Mouse (Mus musculus) kidney, adult 2 months (tissue): ENCODE measurements around the gene Lrrc32. TPM values are rescaled to one million over a fixed set of nuclear protein-coding genes. Genes with fewer than 3 reads are reported as not detected.

Experiments
- DNase-seq: peaks from one replicate; pipeline ENCODE4 v3.0.0; 2021
- H3K27ac ChIP-seq: fragments of 200-500 bp; 2 replicates; pipeline ENCODE4 v1.5.1; 2012; ENCODE audit warnings: low read depth, low read length, control low read depth, inconsistent platforms; ENCODE audit not compliant: insufficient read depth
- H3K27me3 ChIP-seq: fragments of 200-500 bp; replicated peaks from 2 replicates; pipeline ENCODE4 v1.6.1; 2012; ENCODE audit warnings: mild to moderate bottlenecking, moderate library complexity, low read length, inconsistent platforms; ENCODE audit not compliant: control insufficient read depth, insufficient read depth
- H3K36me3 ChIP-seq: fragments of 200-500 bp; 2 replicates; pipeline ENCODE4 v1.6.1; 2012; ENCODE audit warnings: mild to moderate bottlenecking, moderate library complexity, low read length, inconsistent platforms; ENCODE audit not compliant: control insufficient read depth, insufficient read depth
- H3K4me1 ChIP-seq: fragments of 200-500 bp; 2 replicates; pipeline ENCODE4 v1.6.1; 2011; ENCODE audit warnings: low read length; ENCODE audit not compliant: control insufficient read depth, insufficient read depth
- H3K4me3 ChIP-seq: fragments of 200-500 bp; 2 replicates; pipeline ENCODE4 v1.5.1; 2011; ENCODE audit warnings: mild to moderate bottlenecking, low read depth, low read length, control low read depth; ENCODE audit not compliant: insufficient read depth
- CTCF ChIP-seq: fragments of 200-500 bp; conservative IDR thresholded peaks from 2 replicates; pipeline ENCODE4 v1.5.1; 2011; ENCODE audit warnings: low read depth, mild to moderate bottlenecking, control low read depth, low read length, moderate library complexity, mixed read lengths; ENCODE audit not compliant: insufficient read depth, insufficient read length
- POLR2A ChIP-seq: fragments of 200-500 bp; IDR thresholded peaks from one replicate; pipeline ENCODE4 v1.6.1; 2011; ENCODE audit warnings: low read depth, low read length, control low read depth
- WGBS: fragments of 180-500 bp; shearing (Covaris S2); methylation state at CpG from one replicate; pipeline ENCODE4 v1.1.7; 2018; 5-methylcytosine and 5-hydroxymethylcytosine counted together
- polyA plus RNA-seq: library from polyadenylated mRNA; depleted of rRNA; stranded (reverse); fragments of >200 nt; gene quantifications from 2 replicates; pipeline ENCODE4 v1.2.3, GENCODE M21; 2012; rRNA removed

Lrrc32 gene
- polyA plus RNA-seq, 1 experiment, result 22.1 TPM

- no peak for TF ChIP-seq POLR2A
- no peak for TF ChIP-seq CTCF
- no peaks in the 10 kb centered on the region for H3K4me1 ChIP-seq
- H3K4me3 ChIP-seq, result no peak overlapping the region
- no peaks in the 10 kb centered on the region for H3K27me3 ChIP-seq
- peak overlapping the region; percentile 6; the same call in 1 of the 2 replicates for H3K27ac ChIP-seq
- WGBS, result 72% methylated on average over 3 of the region's 3 CpGs
- no peaks in the 10 kb centered on the region for H3K36me3 ChIP-seq
- DNase-seq, result no peak
These were observed 62.0 kb downstream of the Lrrc32 start for GRCm38 (mm10) chr7:98551041-98551440.

Other genes starting within 250 kb of the Lrrc32 start
- 8.1 and 11.9 TPM in 2 replicates for gene Acer3, start 168.1 kb upstream of the Lrrc32 start, polyA plus RNA-seq
- gene Tsku, start 128.0 kb upstream of the Lrrc32 start, polyA plus RNA-seq, result 9.5 and 13.1 TPM in 2 replicates
- not detected in 2 replicates for gene Gucy2d, start 48.9 kb upstream of the Lrrc32 start, polyA plus RNA-seq
- 17.3 and 20.9 TPM in 2 replicates for gene Emsy, start 167.5 kb downstream of the Lrrc32 start, polyA plus RNA-seq
- gene Thap12, start 213.8 kb downstream of the Lrrc32 start, polyA plus RNA-seq, result 12.3 and 13.3 TPM in 2 replicates